Mouse (Mus musculus) heart, embryonic 11.5 days (tissue): Measurements from ENCODE around the gene Gmcl1. TPM values are rescaled to one million over a fixed set of nuclear protein-coding genes. Genes with fewer than 3 reads are reported as not detected.

Source experiments
- polyA plus RNA-seq: library from polyadenylated mRNA; unstranded; fragments of >200 nt; fragmentation: Nextera tagmentation; extraction: Ambion mirVana; gene quantifications from 2 replicates; pipeline ENCODE4 v1.2.1, GENCODE M21; 2014

The Gmcl1 gene
- polyA plus RNA-seq, 1 experiment from 2014 or later, result 18.5 TPM

Other genes with a start within 250 kb of the Gmcl1 start
- 312 and 348 TPM in 2 replicates for gene Pcbp1, start 207.1 kb downstream of the Gmcl1 start, polyA plus RNA-seq
- not detected in 2 replicates for gene Asprv1, start 105.2 kb downstream of the Gmcl1 start, polyA plus RNA-seq
- gene Mxd1, start 64.2 kb downstream of the Gmcl1 start, polyA plus RNA-seq, result 9.5 and 12.6 TPM in 2 replicates
- 97.6 and 109 TPM in 2 replicates for gene Snrnp27, start 48.9 kb downstream of the Gmcl1 start, polyA plus RNA-seq
- gene Anxa4, start 60.2 kb upstream of the Gmcl1 start, polyA plus RNA-seq, result 13.0 and 13.7 TPM in 2 replicates
- gene Aak1, start 116.1 kb upstream of the Gmcl1 start, polyA plus RNA-seq, result 23.0 and 24.3 TPM in 2 replicates